Mouse (Mus musculus): ENCODE results near the gene Olfr1537.

The Olfr1537 gene

GRCm38 (mm10) chr9:39249894-39250293, at the start of gene Olfr1537:
Olfr1537 (minus strand) TSS chr9:39249994.
- no peak for DNase-seq (ENCODE audit: low spot score)

GRCm38 (mm10) chr9:39287136-39287535, 37.3 kb upstream of the Olfr1537 start:
- no peak for DNase-seq (ENCODE audit: low spot score)

GRCm38 (mm10) chr9:39276718-39277117, 26.9 kb upstream of the Olfr1537 start, which contains the start of gene Olfr945:
Olfr945 (minus strand) TSS chr9:39276818.
- no peak for DNase-seq (ENCODE audit: low spot score)

- DNase-seq (ENCODE audit: low spot score), result no peak
Observed at GRCm38 (mm10) chr9:39201620-39202019, 48.2 kb downstream of the Olfr1537 start, which contains the start of gene Olfr944. Olfr944 (plus strand) TSS chr9:39201920.

All from retina, embryonic 14.5 days (tissue).